Mouse (Mus musculus) heart, embryonic 16.5 days (tissue): ENCODE measurements around the gene Sv2a. TPM values are rescaled to one million over a fixed set of nuclear protein-coding genes. Genes with fewer than 3 reads are reported as not detected.

Experiments
- microRNA-seq: library from miRNA; unstranded; fragments of <30 nt; microRNA quantifications from one replicate; pipeline ENCODE4, GENCODE M21; 2017
- polyA plus RNA-seq: library from polyadenylated mRNA; unstranded; fragments of >200 nt; fragmentation: Nextera tagmentation; extraction: Ambion mirVana; gene quantifications from 2 replicates; pipeline ENCODE4 v1.2.1, GENCODE M21; 2015

Sv2a gene
- polyA plus RNA-seq, 1 experiment from 2014 or later, result 11.6 TPM

Small RNAs within 50 kb of the gene (microRNA-seq; reads per million reads assigned to microRNA genes)
- gene Gm44492 (not detected), gene Gm47311 (not detected)

Other genes with a start within 250 kb of the Sv2a start
- gene Plekho1, start 185.2 kb upstream of the Sv2a start, polyA plus RNA-seq, result 63.3 and 67.1 TPM in 2 replicates
- 34.6 and 39.4 TPM in 2 replicates for gene Vps45, start 122.7 kb upstream of the Sv2a start, polyA plus RNA-seq
- 18.6 and 21.4 TPM in 2 replicates for gene Otud7b, start 76.6 kb upstream of the Sv2a start, polyA plus RNA-seq
- gene Mtmr11, start 19.1 kb upstream of the Sv2a start, polyA plus RNA-seq, result 8.7 and 9.4 TPM in 2 replicates
- gene Sf3b4, start 8.8 kb upstream of the Sv2a start, polyA plus RNA-seq, result 91.8 and 92.8 TPM in 2 replicates
- gene Bola1, start 38.6 kb downstream of the Sv2a start, polyA plus RNA-seq, result 40.0 and 43.5 TPM in 2 replicates
- gene Hist2h2ab, start 38.7 kb downstream of the Sv2a start, polyA plus RNA-seq, result not detected in 2 replicates
- 5.0 and 6.4 TPM in 2 replicates for gene Hist2h2ac, start 39.7 kb downstream of the Sv2a start, polyA plus RNA-seq
- 7.8 and 9.4 TPM in 2 replicates for gene Hist2h2be, start 40.0 kb downstream of the Sv2a start, polyA plus RNA-seq
- 2.7 and 3.8 TPM in 2 replicates for gene Hist2h3c2, start 58.0 kb downstream of the Sv2a start, polyA plus RNA-seq
- gene Hist2h2aa2, start 59.1 kb downstream of the Sv2a start, polyA plus RNA-seq, result 37.9 and 41.1 TPM in 2 replicates
- gene Hist2h2aa1, start 64.3 kb downstream of the Sv2a start, polyA plus RNA-seq, result 11.8 and 12.6 TPM in 2 replicates
- gene Hist2h3c1, start 65.5 kb downstream of the Sv2a start, polyA plus RNA-seq, result 0.76 and 1.2 TPM in 2 replicates
- gene Hist2h4, start 82.2 kb downstream of the Sv2a start, polyA plus RNA-seq, result 2.4 and 5.8 TPM in 2 replicates
- gene Hist2h3b, start 87.5 kb downstream of the Sv2a start, polyA plus RNA-seq, result 17.2 and 25.2 TPM in 2 replicates
- gene Hist2h2bb, start 88.6 kb downstream of the Sv2a start, polyA plus RNA-seq, result 3.7 and 4.1 TPM in 2 replicates
- gene Fcgr1, start 112.8 kb downstream of the Sv2a start, polyA plus RNA-seq, result 1.6 and 2.5 TPM in 2 replicates